ENCODE assay signal across 30 mouse cellular contexts in the genomic region with DNA sequence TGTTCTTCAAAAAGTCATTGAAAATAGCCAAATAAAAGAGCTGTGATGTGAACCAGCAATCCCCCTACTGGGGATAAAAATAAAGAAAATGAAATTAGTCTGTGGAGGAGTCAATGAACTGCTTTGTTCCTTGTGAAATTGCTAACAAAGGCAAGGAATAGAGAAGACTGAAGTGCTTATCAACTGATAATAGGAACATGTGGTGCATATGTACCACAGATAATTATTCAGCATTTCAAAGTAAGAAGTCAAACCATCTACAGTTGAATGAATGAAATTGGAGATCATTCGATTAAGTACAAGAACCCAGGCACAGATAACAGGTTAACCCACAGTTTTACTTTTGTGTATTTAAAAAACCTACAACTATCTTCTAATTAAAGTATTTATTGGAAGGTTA.
"Had no signal": no experiment of that assay in that cellular context is flagged by ENCODE, and none has a peak within 500 bp of the region (broad histone marks: within the 10 kb centered on the region; RNA-seq: fewer than 3 reads in every experiment).

No protein-coding gene starts in this region.

- H3K9ac ChIP-seq: heart, embryonic 12.5 days; heart, embryonic 13.5 days; heart, embryonic 15.5 days; hindbrain, embryonic 12.5 days; hindbrain, embryonic 13.5 days; hindbrain, embryonic 14.5 days; hindbrain, embryonic 15.5 days; intestine, embryonic 15.5 days; kidney, embryonic 15.5 days had no signal

- DNase-seq: heart, postnatal 10 days; heart, postnatal 14 days; heart, postnatal 36 days; kidney, adult 11 months; kidney, adult 18-20 months; kidney, adult 2 months; kidney, adult 8-10 months; kidney, adult 9 months; kidney, postnatal 10 days; kidney, postnatal 14 days; kidney, postnatal 25 days; kidney, postnatal 36 days; kidney, postnatal 4 days; layer of hippocampus, adult 9-11 months; layer of hippocampus, postnatal 36 days had no signal

- H3K27ac ChIP-seq: heart, embryonic 10.5 days; heart, embryonic 13.5 days; heart, embryonic 15.5 days; hindbrain, embryonic 10.5 days; hindbrain, embryonic 12.5 days; hindbrain, embryonic 13.5 days; hindbrain, embryonic 14.5 days; hindbrain, embryonic 15.5 days; hindbrain, postnatal 0 days; intestine, embryonic 15.5 days; kidney, embryonic 15.5 days; kidney, postnatal 0 days; layer of hippocampus, adult 2 months; left cerebral cortex, adult 2 months had no signal

- H3K4me1 ChIP-seq: heart, embryonic 10.5 days; heart, embryonic 12.5 days; heart, embryonic 13.5 days; heart, embryonic 15.5 days; hindbrain, embryonic 10.5 days; hindbrain, embryonic 12.5 days; hindbrain, embryonic 13.5 days; hindbrain, embryonic 15.5 days; intestine, embryonic 15.5 days; kidney, embryonic 15.5 days had no signal

- H3K27me3 ChIP-seq: heart, embryonic 12.5 days; heart, embryonic 13.5 days; heart, embryonic 15.5 days; hindbrain, embryonic 12.5 days; hindbrain, embryonic 13.5 days; hindbrain, embryonic 15.5 days; intestine, embryonic 15.5 days; kidney, embryonic 15.5 days had no signal

- H3K9me3 ChIP-seq: heart, embryonic 10.5 days; heart, embryonic 12.5 days; heart, embryonic 13.5 days; heart, embryonic 15.5 days; hindbrain, embryonic 10.5 days; hindbrain, embryonic 12.5 days; hindbrain, embryonic 13.5 days; hindbrain, embryonic 15.5 days; intestine, embryonic 15.5 days; kidney, embryonic 15.5 days had no signal

- H3K36me3 ChIP-seq: heart, embryonic 10.5 days; heart, embryonic 12.5 days; heart, embryonic 13.5 days; heart, embryonic 15.5 days; hindbrain, embryonic 10.5 days; hindbrain, embryonic 12.5 days; hindbrain, embryonic 13.5 days; hindbrain, embryonic 15.5 days; intestine, embryonic 15.5 days; kidney, embryonic 15.5 days had no signal

- H3K4me3 ChIP-seq: heart, embryonic 10.5 days; heart, embryonic 12.5 days; heart, embryonic 13.5 days; heart, embryonic 15.5 days; hindbrain, embryonic 10.5 days; hindbrain, embryonic 12.5 days; hindbrain, embryonic 13.5 days; hindbrain, embryonic 15.5 days; intestine, embryonic 15.5 days; kidney, embryonic 15.5 days; layer of hippocampus, adult 2 months; left cerebral cortex, adult 2 months had no signal
